Mouse (Mus musculus) stomach, embryonic 14.5 days (tissue): Measurements from ENCODE around the gene Zap70. TPM values are rescaled to one million over a fixed set of nuclear protein-coding genes. Genes with fewer than 3 reads are reported as not detected.
A peak's percentile ranks its signal among the peaks of the same experiment; 100 is the strongest.

ENCODE experiments used
- ATAC-seq: fragments of 200-750 bp; cut with Nextera tagmentation; 2 replicates; pipeline ENCODE4 v1.8.0; 2017; ENCODE audit warnings: low read depth, moderate TSS enrichment; ENCODE audit not compliant: insufficient number of reproducible peaks, insufficient read depth, low FRiP score
- H3K27ac ChIP-seq: fragments of 300-500 bp; sonication (generic); 2 replicates; pipeline ENCODE4 v1.5.1; 2014; ENCODE audit warnings: mild to moderate bottlenecking, low read length, moderate library complexity, mixed read lengths
- H3K27me3 ChIP-seq: fragments of 300-500 bp; sonication (generic); 2 replicates; pipeline ENCODE4 v1.6.1; 2014; ENCODE audit warnings: low read length, control low read depth, mixed read lengths; ENCODE audit not compliant: control insufficient read depth, insufficient read depth
- H3K36me3 ChIP-seq: fragments of 300-500 bp; sonication (generic); 2 replicates; pipeline ENCODE4 v1.6.1; 2014; ENCODE audit warnings: mild to moderate bottlenecking, control low read depth, low read length, moderate library complexity, mixed read lengths; ENCODE audit not compliant: control insufficient read depth, insufficient read depth
- H3K4me1 ChIP-seq: fragments of 300-500 bp; sonication (generic); 2 replicates; pipeline ENCODE4 v1.6.1; 2014; ENCODE audit warnings: low read length, control low read depth, mixed read lengths; ENCODE audit not compliant: control insufficient read depth, insufficient read depth
- H3K4me2 ChIP-seq: fragments of 300-500 bp; sonication (generic); replicated peaks from 2 replicates; pipeline ENCODE4 v1.6.1; 2014; ENCODE audit warnings: low read depth, low read length, control low read depth
- H3K4me3 ChIP-seq: fragments of 300-500 bp; sonication (generic); 2 replicates; pipeline ENCODE4 v1.5.1; 2014; ENCODE audit warnings: low read depth, low read length, control low read depth
- H3K9ac ChIP-seq: fragments of 300-500 bp; sonication (generic); replicated peaks from 2 replicates; pipeline ENCODE4 v1.6.1; 2014; ENCODE audit warnings: low read depth, mild to moderate bottlenecking, control low read depth, low read length, moderate library complexity, mixed read lengths
- H3K9me3 ChIP-seq: fragments of 300-500 bp; sonication (generic); 2 replicates; pipeline ENCODE4 v1.6.1; 2016; ENCODE audit warnings: low read depth, low read length, control low read depth; ENCODE audit not compliant: control insufficient read depth
- WGBS: fragments of 180-500 bp; shearing (Covaris S2); extraction: QIAGEN DNeasy Blood & Tissue Kit; methylation state at CpG from one replicate; pipeline ENCODE4 v1.1.7; 2014; 5-methylcytosine and 5-hydroxymethylcytosine counted together
- polyA plus RNA-seq: library from polyadenylated mRNA; unstranded; fragments of >200 nt; fragmentation: Nextera tagmentation; extraction: Ambion mirVana; gene quantifications from 2 replicates; pipeline ENCODE4 v1.2.1, GENCODE M21; 2014

Gene Zap70
- polyA plus RNA-seq, 1 experiment from 2014 or later: 0.29 TPM

DNA sequence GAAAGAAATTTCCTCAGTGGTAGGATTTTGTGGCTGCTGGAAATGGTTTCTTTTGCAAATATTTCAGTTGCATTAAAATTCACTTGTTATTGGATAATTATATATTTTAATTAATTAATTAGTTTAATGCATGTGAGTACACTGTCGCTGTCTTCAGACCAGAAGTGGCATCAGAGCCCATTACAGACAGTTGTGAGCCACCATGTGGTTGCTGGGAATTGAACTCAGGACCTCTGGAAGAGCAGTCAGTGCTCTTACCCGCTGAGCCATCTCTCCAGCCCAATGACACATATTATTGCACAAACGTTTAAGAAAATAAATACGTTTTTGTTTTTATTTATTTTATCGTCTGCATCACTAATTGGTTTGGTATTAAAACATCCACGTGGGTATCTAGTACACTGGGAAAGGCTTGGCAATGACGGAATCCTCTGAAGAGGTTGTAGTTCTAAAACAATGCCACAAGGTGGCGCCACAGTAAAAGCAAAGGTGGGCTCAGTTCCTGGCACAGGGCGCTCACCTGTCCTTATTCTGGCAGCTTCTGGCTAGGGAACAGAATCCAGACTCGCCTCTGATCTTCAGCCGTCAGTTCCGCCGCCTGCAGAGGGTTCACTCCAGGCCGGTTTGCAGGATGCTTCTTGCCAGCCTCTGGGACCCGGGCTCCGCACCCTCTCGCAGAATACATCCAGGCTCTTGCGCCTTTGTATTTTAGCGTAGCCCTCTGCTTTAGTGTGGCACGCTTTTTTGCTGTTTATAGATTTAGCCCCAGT is 23.0 kb downstream of the Zap70 start:
- Histone ChIP-seq H3K9me3 (no peaks in the 10 kb centered on the region), H3K27me3 (no peaks in the 10 kb centered on the region), H3K4me2 (peak overlapping the region; percentile 88), H3K27ac (no peak overlapping the region), H3K4me3 (peak overlapping the region; percentile 39), H3K9ac (peak overlapping the region; percentile 15; the same call in 1 of the 2 replicates), H3K4me1 (no peaks in the 10 kb centered on the region), H3K36me3 (no peaks in the 10 kb centered on the region)
- 3% methylated on average over 20 of the region's 20 CpGs for WGBS
- ATAC-seq: peak; percentile 59; the same call in 1 of the 2 replicates

DNA sequence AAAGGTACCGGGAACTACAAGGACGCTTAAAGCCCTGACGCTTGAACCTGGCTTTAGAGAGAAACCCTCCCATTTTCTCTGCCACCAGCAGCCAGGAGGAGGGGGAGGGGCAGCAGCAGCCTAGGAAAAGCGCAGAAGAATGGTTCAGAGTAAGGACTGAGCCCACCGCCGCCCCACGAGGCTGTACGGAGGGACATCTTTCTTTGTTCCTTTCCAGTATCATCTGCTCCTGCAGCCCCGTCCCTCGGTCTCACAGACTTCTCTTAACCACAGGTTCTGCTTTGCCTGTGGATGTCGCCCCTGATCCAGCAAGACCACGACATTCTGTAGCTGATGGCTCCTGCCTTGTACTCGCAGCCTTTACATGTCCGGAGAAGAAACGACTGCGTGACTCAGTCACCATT is 23.6 kb downstream of the Zap70 start:
- no peak overlapping the region for H3K27ac ChIP-seq
- WGBS: under 1% methylated on average over 16 of the region's 16 CpGs
- H3K4me3 ChIP-seq: peak overlapping the region; percentile 39
- ATAC-seq: peak; percentile 33; the same call in 1 of the 2 replicates
- H3K27me3 ChIP-seq: no peaks in the 10 kb centered on the region
- H3K9ac ChIP-seq: peak overlapping the region; percentile 15
- H3K36me3 ChIP-seq: no peaks in the 10 kb centered on the region
- peak overlapping the region; percentile 88 for H3K4me2 ChIP-seq
- H3K4me1 ChIP-seq: no peaks in the 10 kb centered on the region
- H3K9me3 ChIP-seq: no peaks in the 10 kb centered on the region

DNA sequence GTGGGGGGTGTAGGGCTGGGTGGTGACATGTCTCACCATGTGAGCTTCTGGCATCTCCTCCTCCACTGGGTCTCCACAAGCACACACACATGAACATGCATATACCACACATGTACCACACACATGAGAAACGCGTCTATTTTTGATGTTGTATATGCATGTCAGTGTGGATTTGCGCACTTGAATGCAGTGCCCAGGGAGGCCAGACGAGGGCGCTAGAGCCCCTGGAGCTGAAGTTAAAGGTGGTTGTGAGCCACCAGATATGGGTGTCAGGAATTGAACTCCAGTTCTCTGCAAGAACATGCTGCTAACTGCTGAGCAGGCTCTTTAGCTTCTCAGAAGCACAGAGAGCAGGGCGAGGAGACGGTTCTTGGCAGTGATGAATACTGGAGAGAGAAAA is 24.8 kb downstream of the Zap70 start:
- no peak overlapping the region for H3K27ac ChIP-seq
- peaks cover 4% of the 10 kb centered on the region; the same call in 1 of the 2 replicates for H3K36me3 ChIP-seq
- H3K9ac ChIP-seq: no peak overlapping the region
- H3K27me3 ChIP-seq: no peaks in the 10 kb centered on the region
- no peak for ATAC-seq
- no peaks in the 10 kb centered on the region for H3K4me1 ChIP-seq
- H3K9me3 ChIP-seq: no peaks in the 10 kb centered on the region
- H3K4me2 ChIP-seq: no peak overlapping the region
- WGBS: 88% methylated on average over 7 of the region's 7 CpGs
- no peak overlapping the region for H3K4me3 ChIP-seq

DNA sequence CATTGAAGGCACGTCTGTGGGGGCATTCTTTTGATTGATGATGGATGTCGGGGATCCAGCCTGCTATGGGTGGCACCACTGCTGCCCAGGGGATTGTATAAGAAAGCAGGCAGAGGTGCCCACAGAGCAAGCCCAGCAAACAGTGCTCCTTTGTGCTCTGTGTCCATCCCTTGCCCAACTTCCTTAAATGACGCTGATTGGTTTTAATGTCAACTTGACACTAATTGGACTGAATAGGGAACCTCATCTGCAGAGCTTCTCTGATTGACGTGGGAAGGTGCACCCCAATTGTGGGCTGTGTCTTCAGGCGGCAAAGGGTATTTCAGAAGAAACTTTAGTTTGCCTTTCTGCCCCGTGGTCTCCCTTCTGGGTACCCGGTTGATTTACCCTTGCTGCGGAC is 27.8 kb downstream of the Zap70 start:
- no peak overlapping the region for H3K9ac ChIP-seq
- no peak overlapping the region for H3K4me2 ChIP-seq
- peaks cover 27% of the 10 kb centered on the region for H3K36me3 ChIP-seq
- no peaks in the 10 kb centered on the region for H3K27me3 ChIP-seq
- 81% methylated on average over 8 of the region's 8 CpGs for WGBS
- H3K9me3 ChIP-seq: no peaks in the 10 kb centered on the region
- no peak overlapping the region for H3K27ac ChIP-seq
- no peak overlapping the region for H3K4me3 ChIP-seq
- H3K4me1 ChIP-seq: no peaks in the 10 kb centered on the region
- no peak for ATAC-seq

DNA sequence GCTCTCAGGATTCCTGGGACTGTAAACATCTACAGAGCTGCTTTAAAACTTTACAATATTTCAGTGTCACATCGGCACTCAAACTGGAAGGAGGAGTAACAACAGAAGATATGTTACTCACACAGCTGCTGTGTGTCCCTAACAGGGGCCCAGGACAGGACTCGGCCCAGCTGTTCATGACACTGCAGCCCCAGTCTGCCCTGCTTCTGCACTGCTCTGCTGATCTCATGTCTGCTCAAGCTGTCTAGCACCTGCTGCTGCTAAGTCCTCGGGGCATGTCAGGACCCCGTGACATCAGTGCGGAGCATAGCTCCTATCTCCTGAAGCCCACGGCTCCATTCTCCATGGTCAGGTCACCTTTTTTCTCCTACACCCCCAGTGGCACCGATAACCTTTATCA is 35.1 kb downstream of the Zap70 start:
- Histone ChIP-seq H3K4me2 (no peak overlapping the region), H3K36me3 (peaks cover 63% of the 10 kb centered on the region), H3K27me3 (no peaks in the 10 kb centered on the region), H3K9me3 (no peaks in the 10 kb centered on the region), H3K27ac (no peak overlapping the region), H3K4me1 (no peaks in the 10 kb centered on the region), H3K4me3 (no peak overlapping the region), H3K9ac (no peak overlapping the region)
- ATAC-seq: no peak
- WGBS: 86% methylated on average over 7 of the region's 7 CpGs

DNA sequence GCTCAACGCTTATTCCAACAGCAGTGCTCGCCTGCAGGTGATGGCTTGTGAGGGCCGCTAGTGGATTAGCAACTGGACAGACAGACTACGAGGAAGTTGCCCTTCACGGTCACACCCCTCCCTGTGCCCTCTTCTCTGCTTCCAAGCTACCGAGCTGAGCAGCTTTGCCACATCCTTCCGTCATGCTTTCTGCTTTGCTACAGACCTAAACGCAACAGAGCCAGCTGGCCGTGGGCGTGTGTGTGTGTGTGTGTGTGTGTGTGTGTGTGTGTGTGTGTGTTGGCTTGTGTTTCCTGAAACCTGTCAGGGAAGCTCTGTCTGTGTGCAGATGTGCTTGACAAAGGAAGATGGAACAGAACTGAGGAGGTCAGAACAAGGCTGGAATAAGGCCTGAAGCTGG is 35.9 kb downstream of the Zap70 start:
- peaks cover 65% of the 10 kb centered on the region for H3K36me3 ChIP-seq
- no peaks in the 10 kb centered on the region for H3K4me1 ChIP-seq
- no peaks in the 10 kb centered on the region for H3K9me3 ChIP-seq
- no peak for ATAC-seq
- no peak overlapping the region for H3K27ac ChIP-seq
- WGBS: 69% methylated on average over 10 of the region's 10 CpGs
- H3K4me3 ChIP-seq: no peak overlapping the region
- H3K9ac ChIP-seq: no peak overlapping the region
- H3K27me3 ChIP-seq: no peaks in the 10 kb centered on the region
- no peak overlapping the region for H3K4me2 ChIP-seq

DNA sequence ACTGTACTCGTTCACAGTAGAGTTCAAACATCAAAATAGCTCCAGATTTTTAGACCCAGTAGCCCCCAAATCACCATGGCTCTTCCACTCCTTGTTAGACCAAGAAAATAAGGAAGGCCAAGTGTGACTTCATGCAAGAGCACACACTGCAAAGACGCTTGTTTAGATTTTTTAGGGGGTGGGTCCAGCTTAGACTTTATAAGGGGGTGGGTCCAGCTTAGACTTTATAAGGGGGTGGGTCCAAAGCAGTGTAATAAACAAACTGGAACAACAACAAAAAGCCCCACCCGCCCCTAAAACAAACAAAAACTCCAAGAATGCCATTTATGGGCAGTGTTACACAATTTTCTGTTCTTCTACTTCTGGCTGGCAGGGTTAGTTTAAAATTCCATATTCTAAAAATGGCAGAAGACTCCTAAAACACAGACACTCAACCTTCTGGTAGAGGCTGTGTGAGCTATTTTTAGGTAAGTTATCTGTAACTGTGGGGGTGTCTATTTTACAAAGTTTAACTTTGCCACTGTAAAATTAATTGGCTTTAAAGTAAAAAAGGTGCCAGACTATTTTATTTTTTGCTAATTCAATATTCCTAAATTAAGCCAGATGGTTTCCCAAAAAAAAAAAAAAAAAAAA is 38.9 kb downstream of the Zap70 start:
- H3K9me3 ChIP-seq: no peaks in the 10 kb centered on the region
- no peaks in the 10 kb centered on the region for H3K4me1 ChIP-seq
- H3K36me3 ChIP-seq: peaks cover 64% of the 10 kb centered on the region
- 73% methylated on average over 3 of the region's 3 CpGs for WGBS
- no peak for ATAC-seq
- no peak overlapping the region for H3K4me3 ChIP-seq
- no peak overlapping the region for H3K4me2 ChIP-seq
- H3K27me3 ChIP-seq: no peaks in the 10 kb centered on the region
- H3K27ac ChIP-seq: no peak overlapping the region
- no peak overlapping the region for H3K9ac ChIP-seq

DNA sequence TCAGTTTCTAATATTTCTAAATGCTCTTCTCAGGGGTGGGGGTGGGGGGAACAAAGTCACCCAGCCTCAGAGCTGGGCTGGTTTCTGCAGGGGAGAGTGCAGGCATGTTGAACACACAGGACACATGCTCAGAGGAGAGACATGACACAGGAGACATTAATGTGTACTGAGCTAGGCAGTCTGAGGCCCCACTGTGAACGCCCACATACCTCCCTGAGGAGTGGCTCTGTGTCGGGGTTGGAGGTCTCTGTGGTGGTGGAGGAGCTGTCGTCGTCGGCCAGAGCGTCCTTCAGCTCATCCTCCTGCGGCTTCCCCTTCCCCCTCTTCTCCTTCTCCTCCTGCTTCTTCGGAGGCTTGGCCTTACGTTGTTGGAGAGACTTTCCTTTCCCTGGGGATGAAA is 42.7 kb downstream of the Zap70 start:
- no peak for ATAC-seq
- 64% methylated on average over 9 of the region's 9 CpGs for WGBS
- Histone ChIP-seq H3K4me3 (no peak overlapping the region), H3K36me3 (peaks cover 76% of the 10 kb centered on the region), H3K27ac (no peak overlapping the region), H3K4me1 (no peaks in the 10 kb centered on the region), H3K4me2 (no peak overlapping the region), H3K27me3 (no peaks in the 10 kb centered on the region), H3K9ac (no peak overlapping the region), H3K9me3 (no peaks in the 10 kb centered on the region)
